Mouse (Mus musculus): ENCODE measurements around the gene Agtpbp1. TPM values are rescaled to one million over a fixed set of nuclear protein-coding genes. Genes with fewer than 3 reads are reported as not detected.

The Agtpbp1 gene
- total RNA-seq, 1 experiment from 2014 or later: 81.8 TPM

DNA sequence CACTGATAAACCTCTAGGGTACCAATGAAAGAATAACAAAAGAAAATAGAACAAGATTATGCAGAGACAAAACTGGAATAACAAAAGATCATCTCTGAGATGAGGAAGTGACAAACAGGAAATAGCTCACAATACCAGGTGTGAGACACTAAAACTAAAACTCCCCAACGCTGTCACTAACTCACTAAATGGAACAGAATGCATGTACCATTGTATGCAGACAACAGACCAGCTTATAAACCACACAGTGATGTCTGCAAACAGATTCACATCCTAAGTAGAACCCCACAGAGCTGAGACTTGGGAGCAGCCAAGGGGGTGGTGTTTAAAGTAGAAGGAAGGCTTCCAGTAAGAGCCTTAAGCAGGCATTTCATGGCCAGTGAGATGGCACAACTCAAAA is 128.8 kb downstream of the Agtpbp1 start:
- ATAC-seq (replicated peaks; ENCODE audit: insufficient number of reproducible peaks, low FRiP score, low TSS enrichment, poor library complexity, severe bottlenecking): no peak

DNA sequence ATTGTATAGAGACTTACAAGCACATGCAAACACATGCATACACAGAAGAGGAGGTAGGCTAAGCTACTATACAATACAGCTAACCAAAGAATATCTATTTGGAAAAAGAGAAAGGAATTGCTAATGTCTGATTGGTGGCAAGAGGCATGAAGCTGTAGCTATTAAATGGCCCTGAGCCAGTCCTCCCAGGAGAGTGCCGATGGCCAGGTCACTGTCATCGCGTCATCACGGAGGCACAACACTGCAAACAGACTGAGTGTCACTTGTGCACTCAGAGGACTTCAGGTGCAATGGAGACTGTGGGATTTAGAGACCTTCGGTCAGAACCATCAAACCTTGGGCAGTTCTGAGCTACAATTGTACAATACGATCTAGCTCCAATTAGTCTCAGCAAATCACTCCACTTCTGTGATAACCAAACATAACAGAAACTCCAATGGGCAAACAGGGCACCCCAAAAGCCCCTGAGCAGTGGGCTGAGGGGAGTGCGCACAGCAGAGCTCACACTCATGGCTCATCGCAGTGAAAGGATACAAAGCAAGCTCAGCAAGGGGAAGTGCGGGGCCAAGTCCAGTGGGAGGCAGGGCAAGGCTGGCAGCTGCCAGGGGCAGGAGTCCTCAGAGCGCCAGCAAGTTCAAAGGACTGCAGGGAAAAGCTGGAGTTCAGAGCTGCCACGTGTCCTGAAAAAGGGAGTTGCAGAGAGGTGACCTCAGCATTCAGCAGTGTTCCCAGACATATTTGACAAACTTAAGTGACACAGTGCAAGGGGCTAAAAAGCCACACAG is 130.8 kb downstream of the Agtpbp1 start:
- ATAC-seq (replicated peaks; ENCODE audit: insufficient number of reproducible peaks, low FRiP score, low TSS enrichment, poor library complexity, severe bottlenecking): no peak

DNA sequence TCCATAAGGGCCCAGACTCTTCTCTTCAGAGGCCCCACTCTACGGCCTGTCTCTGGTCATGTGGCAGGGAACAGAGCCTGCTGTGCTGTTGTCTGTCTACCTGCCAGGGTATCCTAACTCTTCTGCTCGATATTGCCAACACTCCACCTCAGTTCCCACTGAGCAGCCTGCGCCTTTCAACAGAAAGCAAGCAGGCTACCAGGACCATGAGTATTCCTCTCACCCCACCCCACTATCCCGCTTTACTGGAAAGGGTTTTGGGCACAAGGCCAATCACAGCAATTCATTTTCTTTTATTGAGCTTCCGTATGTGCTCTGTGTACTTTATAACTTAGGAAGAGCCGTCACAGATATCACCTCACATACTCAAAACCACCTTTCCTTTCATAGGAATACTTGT is 131.4 kb downstream of the Agtpbp1 start:
- no peak for ATAC-seq (replicated peaks; ENCODE audit: insufficient number of reproducible peaks, low FRiP score, low TSS enrichment, poor library complexity, severe bottlenecking)

DNA sequence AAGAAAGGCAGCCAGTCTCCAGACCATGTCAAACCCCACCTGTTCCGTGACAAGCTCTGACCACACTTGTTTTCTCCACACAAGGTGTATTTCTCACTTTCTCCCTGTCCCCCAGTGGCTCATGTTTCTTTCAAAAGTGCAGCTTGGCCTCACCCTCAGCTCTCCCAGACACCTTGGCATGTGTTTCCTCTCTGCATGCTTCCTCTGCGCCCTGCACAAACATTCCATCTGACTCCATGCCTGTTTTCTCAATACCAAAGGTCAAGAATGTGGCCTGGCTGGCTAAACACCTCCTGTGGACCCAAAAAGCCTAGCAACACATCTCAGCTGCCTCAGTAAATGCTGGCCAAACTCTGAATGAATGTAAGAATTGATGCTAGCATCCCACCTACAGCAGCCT is 132.0 kb downstream of the Agtpbp1 start:
- ATAC-seq (replicated peaks; ENCODE audit: insufficient number of reproducible peaks, low FRiP score, low TSS enrichment, poor library complexity, severe bottlenecking): no peak

DNA sequence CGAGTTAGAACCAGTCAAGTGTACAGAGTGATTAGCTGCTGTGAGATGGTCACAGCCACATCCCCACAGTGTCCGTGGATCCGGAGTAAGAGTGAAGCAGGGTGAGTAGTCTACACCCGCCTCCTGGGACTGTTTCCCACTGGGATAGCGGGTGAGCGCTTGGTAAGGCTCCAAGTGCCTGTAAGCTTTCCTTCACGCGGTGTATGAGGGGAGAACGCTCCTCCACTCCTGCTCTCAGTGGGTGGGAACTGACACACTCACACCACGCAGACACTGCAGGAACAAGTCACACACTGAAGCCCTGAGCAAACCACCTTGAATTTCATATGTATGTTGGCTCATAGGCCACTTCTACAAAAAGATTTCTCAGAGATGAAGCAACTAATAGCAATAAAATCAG is 134.2 kb downstream of the Agtpbp1 start:
- no peak for ATAC-seq (replicated peaks; ENCODE audit: insufficient number of reproducible peaks, low FRiP score, low TSS enrichment, poor library complexity, severe bottlenecking)

DNA sequence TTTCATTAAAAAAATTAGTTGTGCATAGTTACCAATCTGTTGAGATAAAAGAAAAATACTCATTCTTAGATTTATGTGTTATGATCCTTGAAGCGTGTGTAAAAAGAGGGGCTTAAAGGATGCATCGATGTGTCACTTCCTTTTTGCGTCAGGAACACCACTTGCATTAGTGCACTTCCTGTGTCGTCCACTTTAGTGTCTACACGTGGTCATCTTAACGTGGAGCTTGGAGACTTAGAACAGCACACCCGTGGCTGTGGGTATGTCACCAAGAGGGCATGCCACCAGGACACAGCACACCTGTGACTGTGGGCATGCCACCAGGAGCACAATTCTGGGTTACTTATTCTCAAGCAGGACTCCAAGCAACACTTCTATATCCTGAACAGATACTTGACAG is 137.9 kb downstream of the Agtpbp1 start:
- no peak for ATAC-seq (replicated peaks; ENCODE audit: insufficient number of reproducible peaks, low FRiP score, low TSS enrichment, poor library complexity, severe bottlenecking)

DNA sequence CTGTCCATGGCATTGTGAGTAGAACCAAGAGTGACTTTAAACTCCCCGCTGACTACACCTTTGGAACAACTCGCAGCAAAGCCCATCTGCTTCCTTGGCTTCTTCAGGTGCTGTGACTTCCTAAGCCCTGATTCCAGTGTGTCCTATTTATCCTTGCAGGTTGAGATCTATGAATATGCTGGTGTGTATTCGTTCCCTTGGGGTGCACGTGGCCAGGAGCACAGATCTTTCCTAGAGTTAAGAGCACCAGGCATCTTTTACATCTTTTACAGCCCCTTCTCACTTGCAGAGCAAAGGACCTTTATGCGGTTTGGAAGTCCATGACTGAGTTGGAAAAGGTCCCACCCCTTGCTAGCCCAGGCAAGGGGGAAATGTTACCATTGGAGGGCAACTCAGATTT is 139.8 kb downstream of the Agtpbp1 start:
- ATAC-seq (replicated peaks; ENCODE audit: insufficient number of reproducible peaks, low FRiP score, low TSS enrichment, poor library complexity, severe bottlenecking): no peak

DNA sequence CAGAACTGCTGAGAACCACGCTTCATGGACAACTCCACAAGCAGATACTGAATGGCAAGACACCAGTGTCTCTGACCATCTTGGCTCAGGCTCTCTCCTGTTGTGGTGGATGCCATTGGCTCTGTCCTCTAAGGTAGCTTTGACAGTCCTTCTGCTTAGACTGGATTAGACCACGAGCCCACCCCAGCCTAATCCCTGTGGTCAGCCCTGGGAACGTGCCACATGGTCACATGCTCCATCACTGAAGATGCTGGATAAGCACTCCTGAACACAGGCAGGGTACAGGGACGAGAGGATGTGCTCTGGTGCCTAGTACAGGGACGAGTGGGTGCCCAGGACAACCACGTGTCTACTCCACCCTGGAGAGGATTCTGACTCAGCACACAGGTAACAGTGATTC is 140.7 kb downstream of the Agtpbp1 start:
- no peak for ATAC-seq (replicated peaks; ENCODE audit: insufficient number of reproducible peaks, low FRiP score, low TSS enrichment, poor library complexity, severe bottlenecking)

DNA sequence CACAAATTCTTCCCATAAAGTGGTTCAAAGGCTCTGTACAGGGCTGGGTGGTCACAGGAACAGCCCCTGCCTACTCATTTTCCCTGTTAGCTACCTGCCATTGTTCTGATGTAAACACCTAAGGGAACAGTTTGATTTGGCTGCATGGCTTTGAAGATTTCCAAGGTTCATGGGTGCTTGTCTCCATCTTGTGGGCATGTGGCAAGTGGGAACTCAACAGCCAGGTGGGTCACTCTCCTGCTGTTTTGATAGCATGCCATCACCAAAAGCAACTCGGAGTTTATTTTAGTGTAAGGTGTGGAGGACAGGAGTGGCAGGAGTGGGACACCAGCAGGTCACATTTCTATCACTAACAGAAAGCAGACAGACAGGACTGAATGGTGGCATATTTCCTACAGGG is 145.3 kb downstream of the Agtpbp1 start:
- ATAC-seq (replicated peaks; ENCODE audit: insufficient number of reproducible peaks, low FRiP score, low TSS enrichment, poor library complexity, severe bottlenecking): no peak

DNA sequence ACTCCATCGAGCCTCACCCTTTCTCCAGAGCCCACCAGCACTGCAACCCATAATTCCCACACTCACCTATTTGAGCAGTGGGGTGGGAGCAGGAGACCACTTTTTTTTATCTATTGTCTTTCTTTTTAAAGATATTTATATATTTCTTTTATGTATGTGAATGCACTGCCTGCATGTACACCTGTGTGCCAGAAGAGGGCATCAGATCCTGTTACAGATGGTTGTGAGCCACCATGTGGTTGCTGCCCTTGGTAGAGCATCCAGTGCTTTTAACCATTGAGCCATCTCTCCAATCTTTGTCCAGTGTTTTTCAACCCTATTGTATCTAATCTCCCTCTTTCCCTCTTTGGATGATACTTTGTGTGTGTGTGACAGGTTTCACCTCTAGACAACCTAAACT is 150.5 kb downstream of the Agtpbp1 start:
- ATAC-seq (replicated peaks; ENCODE audit: insufficient number of reproducible peaks, low FRiP score, low TSS enrichment, poor library complexity, severe bottlenecking): no peak

DNA sequence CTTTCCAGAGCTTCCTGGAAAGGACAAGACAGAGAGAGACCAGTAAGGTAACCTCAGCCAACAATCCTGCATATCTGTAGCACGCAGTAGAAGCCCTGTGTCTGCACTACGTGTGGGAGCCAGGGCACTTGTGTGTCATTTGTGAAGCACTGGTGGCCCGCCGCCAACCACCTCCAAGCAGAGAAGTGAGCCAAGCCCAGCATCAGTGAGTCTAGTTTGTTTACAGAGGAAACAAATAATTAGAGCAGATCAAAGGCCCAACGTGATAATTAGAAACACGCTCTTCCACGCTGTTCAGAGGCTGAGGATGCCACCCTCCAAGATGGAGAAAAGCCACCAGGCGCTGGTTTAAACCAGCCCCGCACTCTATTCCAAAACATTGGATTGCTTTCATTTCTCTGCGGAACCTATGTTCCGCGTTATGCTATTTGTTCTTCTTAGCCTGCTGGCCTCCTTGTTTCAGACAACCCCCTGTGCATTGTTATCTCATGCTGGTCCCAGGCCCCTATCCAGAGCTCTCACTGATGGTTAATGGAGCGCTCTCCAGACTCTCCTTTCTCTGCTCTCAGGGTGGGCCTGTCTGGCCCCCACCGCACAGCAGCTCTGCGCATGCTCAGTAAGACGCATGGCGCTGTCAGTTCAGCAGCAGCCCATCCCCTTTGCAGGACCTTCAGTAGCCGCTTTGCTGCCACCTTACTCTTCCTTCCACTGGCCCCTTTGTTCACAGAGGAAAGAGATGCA is 153.7 kb downstream of the Agtpbp1 start:
- ATAC-seq (replicated peaks; ENCODE audit: insufficient number of reproducible peaks, low FRiP score, low TSS enrichment, poor library complexity, severe bottlenecking): no peak

DNA sequence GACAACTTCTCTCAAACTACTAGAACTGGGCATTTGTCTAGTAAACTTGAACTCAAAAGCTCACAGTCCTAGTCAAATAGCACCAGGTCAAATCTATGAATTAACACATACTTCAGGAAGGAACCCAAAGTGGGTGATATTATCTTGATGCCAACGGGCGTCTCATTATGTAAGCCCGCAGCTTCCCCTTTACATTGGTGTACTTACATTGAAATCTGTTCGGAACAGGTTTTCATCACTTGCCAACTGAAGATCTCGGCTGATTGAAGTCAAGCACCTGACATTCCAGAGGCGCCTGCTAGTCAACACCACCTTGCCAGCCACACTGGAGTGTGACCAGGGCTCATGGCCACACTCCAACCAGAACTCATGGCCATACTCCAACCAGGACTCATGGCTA is 155.7 kb downstream of the Agtpbp1 start:
- no peak for ATAC-seq (replicated peaks; ENCODE audit: insufficient number of reproducible peaks, low FRiP score, low TSS enrichment, poor library complexity, severe bottlenecking)

DNA sequence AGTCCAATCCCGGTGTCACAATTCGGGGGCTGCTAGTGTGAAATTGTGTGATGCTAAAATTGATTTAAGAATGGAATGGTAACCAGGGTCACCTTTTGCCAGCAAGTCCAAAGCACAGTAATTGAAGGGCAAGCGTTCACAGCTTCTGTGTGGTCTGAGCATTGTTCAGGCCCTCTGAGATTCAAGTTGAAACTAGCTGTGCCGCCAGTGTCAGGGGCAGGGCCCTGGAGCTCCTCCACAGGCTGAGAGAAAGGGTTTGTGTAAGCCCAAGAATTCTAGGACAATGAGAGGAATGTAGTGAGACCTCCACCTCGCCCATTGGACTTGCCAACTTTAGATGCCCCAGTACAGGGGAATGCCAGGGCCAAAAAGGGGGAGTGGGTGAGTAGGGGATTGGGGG is 161.2 kb downstream of the Agtpbp1 start:
- no peak for ATAC-seq (replicated peaks; ENCODE audit: insufficient number of reproducible peaks, low FRiP score, low TSS enrichment, poor library complexity, severe bottlenecking)

DNA sequence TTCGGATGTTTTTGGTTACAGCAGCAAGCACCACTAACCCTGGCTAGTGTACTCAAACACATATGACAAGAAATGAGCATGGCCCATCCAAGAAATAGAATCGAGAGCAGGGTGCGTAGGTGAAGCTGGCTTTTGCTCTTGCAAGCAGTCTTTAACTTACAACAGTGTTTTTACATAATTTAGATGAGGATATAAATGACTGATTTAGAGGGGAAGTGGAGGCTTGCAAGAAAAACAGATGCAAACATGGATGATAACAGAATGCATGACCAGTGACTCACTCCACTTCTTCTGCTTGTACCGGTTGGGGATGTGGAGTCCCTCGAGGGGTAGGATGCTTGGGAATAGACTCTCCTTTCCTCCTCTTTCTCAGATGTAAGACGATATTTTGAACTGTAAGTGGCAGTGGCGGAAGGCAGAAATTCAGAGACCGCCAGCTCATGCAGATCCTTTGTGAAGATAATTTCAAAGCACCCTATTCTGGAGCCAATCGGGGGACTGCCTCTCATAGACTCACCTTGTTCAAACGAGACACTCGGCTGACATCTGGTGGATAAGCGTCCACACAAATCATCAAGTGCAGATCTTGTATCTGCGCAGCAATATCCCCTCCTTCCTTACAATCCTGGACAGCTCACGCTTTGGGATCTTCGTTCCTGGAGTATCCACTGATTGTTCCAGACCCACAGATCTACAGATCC is 168.3 kb downstream of the Agtpbp1 start:
- no peak for ATAC-seq (replicated peaks; ENCODE audit: insufficient number of reproducible peaks, low FRiP score, low TSS enrichment, poor library complexity, severe bottlenecking)

DNA sequence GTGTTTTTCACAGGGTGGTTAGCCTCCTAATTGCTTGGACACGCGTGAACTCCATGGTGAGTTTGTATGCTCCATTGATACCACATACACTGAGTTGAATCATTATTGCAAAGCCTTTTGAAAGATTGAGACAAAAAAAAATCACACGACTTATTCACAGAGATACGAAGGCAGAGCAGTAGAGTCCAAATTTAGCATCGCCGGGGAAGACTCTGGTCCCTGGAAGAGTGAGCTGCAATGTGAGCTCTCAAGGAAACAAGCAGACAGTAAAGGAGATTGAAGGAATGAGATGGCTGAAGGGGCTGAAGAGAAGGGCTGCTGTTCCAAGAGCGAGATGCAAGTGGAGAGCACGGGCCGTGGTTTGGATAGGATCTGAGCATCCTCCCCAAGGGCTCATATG is 171.1 kb downstream of the Agtpbp1 start:
- ATAC-seq (replicated peaks; ENCODE audit: insufficient number of reproducible peaks, low FRiP score, low TSS enrichment, poor library complexity, severe bottlenecking): no peak

DNA sequence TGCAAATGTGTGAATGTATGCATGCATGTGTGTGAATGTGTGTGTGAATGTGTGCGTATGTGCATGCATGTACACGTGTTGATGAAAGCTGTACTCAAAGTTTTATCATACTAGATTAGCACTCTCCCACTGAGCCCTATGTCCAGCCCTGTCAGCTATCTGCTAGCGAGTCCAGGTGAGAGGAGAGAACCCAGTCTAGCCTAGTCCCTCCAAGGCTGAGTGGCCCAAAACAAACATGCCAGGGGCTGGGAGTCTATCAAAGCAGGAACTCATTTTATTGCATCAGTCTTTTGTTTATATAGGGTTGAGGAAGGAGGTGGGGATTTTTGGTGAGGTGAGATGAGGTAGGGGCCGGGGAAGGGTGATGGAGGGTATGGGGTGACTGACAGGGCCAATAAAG is 172.4 kb downstream of the Agtpbp1 start:
- ATAC-seq (replicated peaks; ENCODE audit: insufficient number of reproducible peaks, low FRiP score, low TSS enrichment, poor library complexity, severe bottlenecking): no peak

DNA sequence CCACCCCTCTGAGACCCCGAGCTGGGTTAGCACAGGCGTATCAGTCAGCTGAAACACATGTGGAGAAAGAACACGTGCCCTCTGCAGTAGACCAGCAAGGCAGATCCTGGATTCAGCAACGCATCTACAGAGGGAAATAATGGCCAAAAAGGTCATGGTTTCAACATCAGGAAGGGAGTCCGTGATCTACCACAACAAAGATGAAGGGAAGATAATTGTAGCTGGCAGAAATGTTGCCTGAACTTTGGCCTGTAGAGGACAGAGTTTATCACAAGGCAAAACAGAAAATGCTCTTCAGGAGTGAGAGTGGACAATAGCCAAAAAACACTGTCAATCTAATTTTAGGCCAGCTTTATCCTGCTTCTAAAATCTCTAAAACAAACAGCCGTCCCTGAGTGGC is 177.8 kb downstream of the Agtpbp1 start:
- no peak for ATAC-seq (replicated peaks; ENCODE audit: insufficient number of reproducible peaks, low FRiP score, low TSS enrichment, poor library complexity, severe bottlenecking)

DNA sequence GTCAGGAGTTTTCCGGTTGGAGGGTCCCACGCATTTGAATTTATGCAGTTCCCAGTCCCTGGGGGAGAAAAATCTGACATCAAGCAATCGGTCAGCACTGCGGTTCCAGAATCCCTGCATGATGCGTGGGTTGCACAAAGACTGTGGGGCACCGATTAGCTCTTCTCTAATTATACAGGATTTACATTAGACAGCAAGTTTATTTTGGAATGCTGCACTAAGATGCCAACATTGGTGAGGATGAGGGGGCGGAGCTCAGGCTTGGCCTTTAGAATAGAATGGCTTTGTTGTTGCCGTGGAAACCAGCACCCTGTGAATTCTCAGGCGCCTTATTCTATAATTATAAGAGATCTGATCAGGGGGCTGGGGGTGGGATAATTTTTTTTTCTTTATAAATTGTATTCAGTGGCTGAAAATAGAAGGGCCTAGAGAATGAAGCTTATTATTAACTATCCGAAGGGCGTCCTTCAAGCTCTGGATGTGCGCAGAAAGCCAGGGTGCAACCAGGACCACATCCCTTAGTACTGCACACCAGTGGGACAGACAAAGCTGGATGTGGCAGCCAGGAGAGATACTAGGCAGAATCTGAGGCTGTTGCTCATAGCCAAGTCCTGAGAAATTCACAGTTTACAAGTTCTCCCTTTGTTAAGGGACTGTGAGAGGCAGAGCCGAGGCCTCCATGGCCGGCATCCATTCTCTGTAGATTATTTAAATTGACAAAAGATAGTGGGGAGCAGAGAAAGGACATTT is 182.8 kb downstream of the Agtpbp1 start:
- ATAC-seq (replicated peaks; ENCODE audit: insufficient number of reproducible peaks, low FRiP score, low TSS enrichment, poor library complexity, severe bottlenecking): no peak

DNA sequence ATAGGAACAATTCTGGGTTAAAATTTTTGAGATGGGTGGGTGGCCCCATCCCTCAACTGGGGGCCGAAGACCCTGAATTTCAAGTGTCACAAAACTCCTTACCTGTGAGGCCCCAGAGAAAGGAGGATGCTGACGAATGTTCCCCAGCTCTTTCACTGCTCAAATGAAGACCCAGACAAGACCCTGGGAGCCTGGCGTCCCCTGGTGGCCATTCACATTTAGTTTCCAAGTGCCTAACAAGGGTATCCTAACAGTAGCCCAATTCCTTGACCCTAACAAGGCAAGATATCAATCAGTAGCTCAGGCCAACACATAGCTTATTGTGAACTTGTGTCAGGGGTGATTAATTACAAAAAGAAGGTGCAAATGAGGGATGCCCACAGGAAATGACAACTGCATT is 187.5 kb downstream of the Agtpbp1 start:
- ATAC-seq (replicated peaks; ENCODE audit: insufficient number of reproducible peaks, low FRiP score, low TSS enrichment, poor library complexity, severe bottlenecking): no peak
